Mouse (Mus musculus): Measurements from ENCODE around the gene Fam198b. TPM values are rescaled to one million over a fixed set of nuclear protein-coding genes. Genes with fewer than 3 reads are reported as not detected.

Fam198b gene
- polyA plus RNA-seq, 1 experiment, result 1.5 TPM

DNA sequence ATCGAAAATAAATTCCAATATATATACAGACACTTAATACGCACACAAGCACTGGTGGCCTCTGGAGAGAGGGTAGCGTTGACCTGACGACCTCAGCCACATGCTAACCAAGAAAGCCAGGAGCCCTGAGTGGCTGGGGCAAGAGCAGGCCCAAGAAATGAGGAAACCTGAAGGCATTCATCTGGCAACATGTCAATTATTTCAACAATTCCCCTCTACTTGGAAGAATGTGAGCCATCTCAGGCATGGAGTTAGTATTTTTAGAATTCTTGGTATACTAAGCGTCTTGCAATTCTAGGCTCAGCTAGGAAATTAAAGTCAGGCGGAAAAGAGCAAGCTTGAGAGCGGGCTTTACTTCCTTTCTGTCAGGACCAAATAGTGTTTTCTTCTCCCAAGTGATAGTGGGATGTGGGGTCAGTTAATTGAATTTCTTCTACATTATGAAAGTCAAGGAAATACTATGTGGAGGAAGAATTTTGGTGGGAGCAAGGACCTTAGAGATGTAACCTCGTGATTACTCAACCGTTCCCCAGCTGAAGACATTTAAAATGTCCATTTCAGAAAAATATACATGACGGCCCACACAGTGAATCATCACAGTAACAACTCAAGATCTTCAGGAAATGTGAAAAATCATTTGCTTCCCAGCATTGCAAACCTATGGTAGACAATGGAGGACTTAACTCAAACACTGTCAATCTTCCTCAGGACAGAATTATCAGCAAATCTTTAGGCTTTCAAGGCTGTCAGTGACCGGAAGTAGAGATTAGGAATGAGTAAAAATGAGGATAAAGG, 93.5 kb downstream of the Fam198b start:
- Histone ChIP-seq H3K4me3 (ENCODE audit: control insufficient read depth, insufficient read depth, low read length) (no peak overlapping the region), H3K36me3 (ENCODE audit: control insufficient read depth, insufficient read depth, low read length) (no peaks in the 10 kb centered on the region), H3K4me1 (replicated peaks; ENCODE audit: control insufficient read depth, insufficient read depth, low read length) (no peaks in the 10 kb centered on the region), H3K27me3 (ENCODE audit: control insufficient read depth, insufficient read depth, low read length) (no peaks in the 10 kb centered on the region), H3K27ac (ENCODE audit: control insufficient read depth, insufficient read depth, low read length) (no peak overlapping the region)
- WGBS, result 77% methylated on average over 11 of the region's 11 CpGs
- no peak for TF ChIP-seq CTCF (IDR thresholded peaks at IDR 0.05; ENCODE audit: borderline replicate concordance, control insufficient read depth, extremely low read depth, insufficient read depth, low read length, poor library complexity)
- TF ChIP-seq POLR2A (IDR thresholded peaks at IDR 0.05; ENCODE audit: control insufficient read depth, extremely low read depth, insufficient read depth, low read length, poor library complexity), result no peak
- DNase-seq, result no peak

DNA sequence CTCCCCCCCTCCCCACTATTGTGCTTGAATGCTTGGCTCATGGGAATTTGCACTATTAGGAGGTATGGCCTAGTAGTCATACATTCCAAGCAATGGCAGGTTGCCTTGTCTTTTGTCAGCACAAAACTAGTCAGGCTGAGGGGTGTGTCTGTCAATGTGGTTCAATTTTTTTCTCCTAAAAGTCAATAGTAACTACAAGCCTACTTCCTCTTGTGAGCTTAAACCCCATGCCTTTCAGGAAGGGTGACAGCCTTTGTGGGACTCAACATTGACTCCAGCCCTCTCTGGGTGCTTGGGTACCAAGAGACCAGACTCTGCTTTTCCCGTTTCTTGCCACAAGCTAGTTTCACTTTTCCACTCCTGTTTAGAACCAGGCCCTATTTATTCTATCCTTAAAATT, 96.4 kb downstream of the Fam198b start:
- DNase-seq, result no peak
- Histone ChIP-seq H3K27ac (ENCODE audit: control insufficient read depth, insufficient read depth, low read length) (no peak overlapping the region), H3K4me3 (ENCODE audit: control insufficient read depth, insufficient read depth, low read length) (no peak overlapping the region), H3K4me1 (replicated peaks; ENCODE audit: control insufficient read depth, insufficient read depth, low read length) (no peaks in the 10 kb centered on the region), H3K36me3 (ENCODE audit: control insufficient read depth, insufficient read depth, low read length) (no peaks in the 10 kb centered on the region), H3K27me3 (ENCODE audit: control insufficient read depth, insufficient read depth, low read length) (no peaks in the 10 kb centered on the region)
- no peak for TF ChIP-seq CTCF (IDR thresholded peaks at IDR 0.05; ENCODE audit: borderline replicate concordance, control insufficient read depth, extremely low read depth, insufficient read depth, low read length, poor library complexity)
- TF ChIP-seq POLR2A (IDR thresholded peaks at IDR 0.05; ENCODE audit: control insufficient read depth, extremely low read depth, insufficient read depth, low read length, poor library complexity), result no peak
- 22% methylated on average over 1 of the region's 1 CpGs for WGBS

DNA sequence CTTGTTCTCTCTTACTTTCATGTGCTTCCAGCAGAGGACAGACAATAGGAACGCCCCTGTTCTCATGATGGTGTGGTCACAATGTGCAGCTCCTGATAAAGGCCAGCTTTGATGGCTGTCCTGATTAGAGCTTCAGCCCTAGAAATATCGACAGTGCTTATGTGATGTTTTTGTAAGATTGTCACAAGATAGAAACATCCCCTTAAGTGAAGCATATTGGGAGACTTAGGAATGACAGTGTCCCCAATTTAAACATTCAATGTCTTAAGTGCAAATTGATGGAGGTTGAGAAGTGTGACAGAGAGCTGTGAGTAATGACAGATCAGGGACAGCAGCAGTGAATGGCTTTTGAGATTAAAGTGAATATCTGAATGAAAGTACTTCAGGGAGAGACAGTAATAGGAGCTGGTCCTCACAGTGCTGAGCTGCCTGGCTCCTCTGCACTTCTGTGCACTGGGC, 99.7 kb downstream of the Fam198b start:
- WGBS, result 76% methylated on average over 2 of the region's 2 CpGs
- no peak for DNase-seq
- Histone ChIP-seq H3K4me3 (ENCODE audit: control insufficient read depth, insufficient read depth, low read length) (no peak overlapping the region), H3K27ac (ENCODE audit: control insufficient read depth, insufficient read depth, low read length) (no peak overlapping the region), H3K27me3 (ENCODE audit: control insufficient read depth, insufficient read depth, low read length) (no peaks in the 10 kb centered on the region), H3K36me3 (ENCODE audit: control insufficient read depth, insufficient read depth, low read length) (no peaks in the 10 kb centered on the region), H3K4me1 (replicated peaks; ENCODE audit: control insufficient read depth, insufficient read depth, low read length) (no peaks in the 10 kb centered on the region)
- no peak for TF ChIP-seq CTCF (IDR thresholded peaks at IDR 0.05; ENCODE audit: borderline replicate concordance, control insufficient read depth, extremely low read depth, insufficient read depth, low read length, poor library complexity)
- no peak for TF ChIP-seq POLR2A (IDR thresholded peaks at IDR 0.05; ENCODE audit: control insufficient read depth, extremely low read depth, insufficient read depth, low read length, poor library complexity)

DNA sequence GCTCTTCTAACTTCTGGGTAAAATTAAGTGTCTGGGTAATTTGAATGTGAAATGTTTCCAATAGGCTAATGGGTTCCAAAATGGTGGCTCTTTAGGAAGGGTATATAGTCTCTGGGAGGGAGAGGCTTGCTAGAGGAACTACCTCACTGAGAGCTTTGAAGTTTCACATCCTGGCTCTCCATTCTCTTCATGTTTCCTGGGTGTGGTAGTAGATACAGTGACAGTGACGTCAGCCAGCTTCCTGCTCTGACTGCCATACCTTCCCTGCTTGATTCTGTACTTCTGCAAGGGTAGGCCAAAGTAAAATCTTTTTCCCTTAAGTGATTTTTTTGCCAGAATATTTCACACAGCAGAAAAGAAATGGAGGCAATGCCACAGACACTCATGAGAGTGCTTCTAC, 100.2 kb downstream of the Fam198b start:
- Histone ChIP-seq H3K36me3 (ENCODE audit: control insufficient read depth, insufficient read depth, low read length) (no peaks in the 10 kb centered on the region), H3K27me3 (ENCODE audit: control insufficient read depth, insufficient read depth, low read length) (no peaks in the 10 kb centered on the region), H3K27ac (ENCODE audit: control insufficient read depth, insufficient read depth, low read length) (no peak overlapping the region), H3K4me1 (replicated peaks; ENCODE audit: control insufficient read depth, insufficient read depth, low read length) (no peaks in the 10 kb centered on the region), H3K4me3 (ENCODE audit: control insufficient read depth, insufficient read depth, low read length) (no peak overlapping the region)
- no peak for TF ChIP-seq CTCF (IDR thresholded peaks at IDR 0.05; ENCODE audit: borderline replicate concordance, control insufficient read depth, extremely low read depth, insufficient read depth, low read length, poor library complexity)
- TF ChIP-seq POLR2A (IDR thresholded peaks at IDR 0.05; ENCODE audit: control insufficient read depth, extremely low read depth, insufficient read depth, low read length, poor library complexity), result no peak
- WGBS, result 10% methylated on average over 1 of the region's 1 CpGs
- DNase-seq, result no peak

DNA sequence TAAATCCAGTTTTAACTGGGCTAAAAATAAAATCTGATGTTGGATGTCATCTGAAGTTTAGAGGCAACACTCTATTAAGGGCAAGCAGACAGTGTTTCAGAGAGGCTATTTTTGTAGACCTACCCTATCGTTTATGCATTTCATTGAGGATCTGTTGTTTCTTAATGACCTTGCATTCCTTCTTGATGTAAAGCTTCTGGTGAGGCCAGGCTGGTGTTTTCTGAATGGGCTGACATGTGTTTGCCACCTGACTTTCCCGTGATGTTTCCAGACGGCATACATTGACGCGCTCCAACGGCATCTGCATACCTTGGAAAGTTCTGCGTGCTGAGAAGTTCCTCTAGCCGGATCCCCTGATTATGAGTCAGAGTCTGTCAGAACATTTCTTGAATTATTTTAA, 104.9 kb downstream of the Fam198b start:
- Histone ChIP-seq H3K4me3 (ENCODE audit: control insufficient read depth, insufficient read depth, low read length) (no peak overlapping the region), H3K27ac (ENCODE audit: control insufficient read depth, insufficient read depth, low read length) (no peak overlapping the region), H3K36me3 (ENCODE audit: control insufficient read depth, insufficient read depth, low read length) (no peaks in the 10 kb centered on the region), H3K4me1 (replicated peaks; ENCODE audit: control insufficient read depth, insufficient read depth, low read length) (no peaks in the 10 kb centered on the region), H3K27me3 (ENCODE audit: control insufficient read depth, insufficient read depth, low read length) (no peaks in the 10 kb centered on the region)
- no peak for DNase-seq
- WGBS, result 96% methylated on average over 8 of the region's 8 CpGs
- TF ChIP-seq POLR2A (IDR thresholded peaks at IDR 0.05; ENCODE audit: control insufficient read depth, extremely low read depth, insufficient read depth, low read length, poor library complexity) (no peak), CTCF (IDR thresholded peaks at IDR 0.05; ENCODE audit: borderline replicate concordance, control insufficient read depth, extremely low read depth, insufficient read depth, low read length, poor library complexity) (no peak)

DNA sequence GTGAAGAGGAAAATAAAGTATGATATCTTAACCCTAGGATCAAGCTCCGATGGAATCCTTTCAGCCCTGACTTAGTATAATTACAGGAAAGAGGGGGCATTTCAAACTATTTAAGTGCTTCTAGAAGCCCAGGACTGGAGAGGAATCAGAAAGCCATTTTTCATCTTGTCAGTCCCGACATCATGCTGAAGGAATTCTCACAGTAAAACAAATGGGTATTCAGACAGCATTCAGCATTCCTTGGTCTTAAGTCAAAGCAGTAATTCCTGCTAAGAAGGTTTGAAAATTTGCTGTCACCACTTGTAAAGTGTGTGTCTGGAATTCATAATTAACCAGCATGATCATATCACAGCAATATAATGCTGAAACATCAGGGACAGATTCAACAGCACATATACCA, 105.6 kb downstream of the Fam198b start:
- 88% methylated on average over 2 of the region's 2 CpGs for whole genome bisulfite sequencing
- H3K27me3 ChIP-seq (ENCODE audit: control insufficient read depth, insufficient read depth, low read length), result no peaks in the 10 kb centered on the region
- H3K27ac ChIP-seq (ENCODE audit: control insufficient read depth, insufficient read depth, low read length), result no peak overlapping the region
- TF ChIP-seq CTCF (IDR thresholded peaks at IDR 0.05; ENCODE audit: borderline replicate concordance, control insufficient read depth, extremely low read depth, insufficient read depth, low read length, poor library complexity) (no peak), POLR2A (IDR thresholded peaks at IDR 0.05; ENCODE audit: control insufficient read depth, extremely low read depth, insufficient read depth, low read length, poor library complexity) (no peak)
- DNase-seq, result no peak
- no peak overlapping the region for H3K4me3 ChIP-seq (ENCODE audit: control insufficient read depth, insufficient read depth, low read length)
- H3K36me3 ChIP-seq (ENCODE audit: control insufficient read depth, insufficient read depth, low read length), result no peaks in the 10 kb centered on the region
- no peaks in the 10 kb centered on the region for H3K4me1 ChIP-seq (replicated peaks; ENCODE audit: control insufficient read depth, insufficient read depth, low read length)

All from thymus, adult 2 months (tissue).